Mouse (Mus musculus): ENCODE results near the gene Timm29.

Timm29 gene

GRCm38 (mm10) chr9:21616232-21616781 is 23.8 kb downstream of the Timm29 start:
- DNase-seq (ENCODE audit: low read depth, low spot score) = peak; percentile 86

DNA sequence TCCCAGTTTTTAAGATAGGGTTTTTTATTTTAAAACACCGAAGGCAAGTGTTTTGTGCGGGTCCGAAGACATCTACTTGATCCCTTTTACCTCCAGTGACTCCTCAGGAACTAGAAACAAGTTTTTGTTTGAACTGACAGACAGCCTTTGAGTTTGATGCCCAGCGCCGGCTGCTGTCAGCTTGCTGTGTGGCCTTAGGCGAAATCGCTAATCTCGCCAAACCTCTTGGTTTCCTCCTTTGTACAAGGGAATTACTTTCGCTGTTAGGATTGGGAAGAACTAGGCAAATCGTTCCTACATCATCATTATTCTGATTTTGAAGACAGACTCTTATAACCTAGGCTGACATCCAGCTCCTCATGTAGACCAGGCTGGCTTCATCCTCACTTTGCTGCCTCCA is 24.5 kb downstream of the Timm29 start:
- no peak for DNase-seq (ENCODE audit: low read depth, low spot score)

DNA sequence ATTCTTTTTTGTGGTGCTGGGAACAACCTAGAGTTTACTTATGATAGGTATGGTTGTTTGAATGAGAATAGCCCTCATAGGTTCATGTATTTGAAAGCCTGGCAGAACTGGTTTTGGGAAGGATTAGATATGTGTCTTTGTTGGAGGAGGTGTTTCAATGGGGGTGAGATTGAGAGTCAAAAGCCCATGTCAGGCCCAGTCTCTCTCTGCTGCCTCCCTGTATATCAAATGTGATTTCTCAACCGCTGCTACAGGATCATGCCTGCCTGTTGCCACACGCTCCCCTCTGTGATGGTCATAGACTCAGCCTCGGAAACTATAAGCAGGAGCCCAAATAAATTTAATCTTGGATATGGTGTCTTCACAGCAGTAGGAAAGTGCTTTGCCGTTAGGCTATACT is 27.7 kb downstream of the Timm29 start:
- DNase-seq (ENCODE audit: low read depth, low spot score) = no peak

- DNase-seq (ENCODE audit: low read depth, low spot score) = no peak
These were observed 30.2 kb downstream of the Timm29 start for GRCm38 (mm10) chr9:21622676-21623075.

DNA sequence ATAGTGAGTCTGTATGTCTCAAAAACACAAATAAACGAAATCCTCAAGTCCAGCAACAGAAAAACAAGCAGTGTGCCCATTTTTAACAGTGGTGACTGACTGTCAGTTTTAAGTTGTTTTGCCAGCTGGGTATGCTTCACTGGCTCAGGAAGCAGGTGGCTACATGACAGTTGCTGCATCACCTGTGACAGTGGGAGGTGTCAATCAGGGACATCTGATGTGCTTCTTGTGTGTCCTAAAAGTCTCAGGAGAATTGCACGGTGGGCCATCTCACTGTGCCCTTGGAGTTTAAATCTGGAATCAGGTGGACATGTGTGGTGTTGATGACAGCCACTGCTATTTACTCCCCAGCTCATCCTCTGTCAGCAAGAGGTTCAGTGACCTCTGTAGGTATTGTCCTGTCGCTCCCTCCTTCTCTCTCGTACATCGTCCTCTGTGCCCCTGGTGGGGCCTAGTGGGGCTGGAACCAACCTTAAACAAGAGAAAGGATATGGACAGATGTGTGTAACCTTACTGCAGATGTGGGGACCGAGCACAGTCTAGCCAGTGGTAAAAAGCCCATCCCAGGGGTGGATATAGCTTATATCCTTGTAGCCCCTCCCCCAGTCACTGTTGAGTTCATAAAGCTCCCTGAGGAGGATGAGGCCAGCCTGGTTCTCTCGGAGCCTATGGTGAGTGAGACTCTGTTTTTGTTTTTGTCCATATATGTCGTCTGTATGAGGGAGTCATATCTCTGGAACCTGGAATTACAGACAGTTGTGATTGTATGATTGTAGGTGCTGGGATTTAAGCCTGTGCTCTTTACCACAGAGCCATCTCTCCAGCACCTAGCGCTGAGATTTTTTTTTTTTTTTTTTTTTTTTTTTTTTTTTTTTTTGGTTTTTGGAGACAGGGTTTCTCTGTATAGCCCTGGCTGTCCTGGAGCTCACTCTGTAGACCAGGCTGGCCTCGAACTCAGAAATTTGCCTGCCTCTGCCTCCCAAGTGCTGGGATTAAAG is 33.1 kb downstream of the Timm29 start:
- DNase-seq (ENCODE audit: low read depth, low spot score) = no peak

DNA sequence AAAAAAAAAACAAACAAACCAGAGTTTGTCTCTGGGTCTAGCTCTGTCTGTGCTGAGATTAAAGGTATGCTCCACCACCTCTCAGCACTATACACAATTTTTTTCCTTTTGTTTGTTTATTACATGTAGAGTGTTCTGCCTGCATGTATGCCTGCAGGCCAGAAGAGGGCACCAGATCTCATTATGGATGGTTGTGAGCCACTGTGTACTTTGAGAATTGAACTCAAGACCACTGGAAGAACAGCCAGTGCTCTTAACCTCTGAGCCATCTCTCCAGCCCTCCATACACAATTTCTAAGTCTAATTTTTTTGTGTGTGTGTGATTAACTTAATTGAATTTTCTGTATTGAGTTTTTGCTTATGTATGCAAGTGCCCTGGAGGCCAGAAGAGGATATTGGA is 34.0 kb downstream of the Timm29 start:
- DNase-seq (ENCODE audit: low read depth, low spot score) = no peak

- DNase-seq (ENCODE audit: low read depth, low spot score) = no peak
These were observed 34.7 kb downstream of the Timm29 start for GRCm38 (mm10) chr9:21627145-21627795.

- peak; percentile 20 for DNase-seq (ENCODE audit: low read depth, low spot score)
These were observed 38.2 kb downstream of the Timm29 start for GRCm38 (mm10) chr9:21630673-21631072.

DNA sequence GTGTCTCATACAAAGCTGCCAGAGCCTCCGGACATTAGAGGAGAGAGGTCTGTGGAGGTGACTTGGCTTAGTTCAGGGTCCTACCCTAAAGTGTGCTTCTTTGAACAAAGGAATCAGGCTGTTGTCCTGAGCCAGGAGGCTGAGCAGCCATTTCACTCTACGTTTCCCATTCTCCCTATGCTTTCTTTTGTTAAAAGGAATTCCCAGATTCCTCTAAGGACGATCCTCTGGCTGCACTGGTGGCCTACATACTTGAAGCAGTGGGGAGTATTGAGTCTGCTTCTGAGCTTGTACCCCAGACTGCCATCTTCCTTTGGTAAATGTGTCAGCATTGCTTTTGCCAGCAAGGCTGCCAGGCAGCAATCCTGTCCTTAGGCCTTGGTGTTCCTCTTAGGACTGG is 40.6 kb downstream of the Timm29 start:
- DNase-seq (ENCODE audit: low read depth, low spot score) = no peak

- no peak for DNase-seq (ENCODE audit: low read depth, low spot score)
These were observed 43.1 kb downstream of the Timm29 start for GRCm38 (mm10) chr9:21635639-21636038.

DNA sequence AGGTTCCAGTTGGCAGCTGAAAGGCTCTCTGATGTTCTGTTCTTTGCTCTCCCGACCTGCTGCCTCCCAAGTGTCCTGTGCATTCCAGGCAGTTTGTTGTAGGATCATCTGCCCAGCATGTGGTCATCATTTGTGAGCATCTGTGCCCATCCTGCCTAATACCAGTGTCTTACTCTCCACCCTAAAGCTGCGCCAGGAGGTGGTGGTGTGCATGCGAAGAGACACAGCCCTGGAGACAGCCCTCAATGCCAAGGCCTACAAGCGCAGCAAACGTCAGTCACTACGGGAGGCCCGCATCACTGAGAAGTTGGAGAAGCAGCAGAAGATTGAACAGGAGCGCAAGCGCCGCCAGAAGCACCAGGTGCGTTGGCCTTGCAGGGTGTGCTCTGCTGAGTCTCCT is 46.5 kb downstream of the Timm29 start:
- DNase-seq (ENCODE audit: low read depth, low spot score) = no peak

Data from embryo, embryonic 11.5 days (tissue).